Mouse (Mus musculus): Measurements from ENCODE around the gene AI837181.

The AI837181 gene

GRCm38 (mm10) chr19:5418750-5419466 is 6.0 kb upstream of the AI837181 start:
- DNase-seq: no peak

GRCm38 (mm10) chr19:5419630-5420029 is 5.3 kb upstream of the AI837181 start:
- DNase-seq: no peak

- DNase-seq: no peak
Observed at GRCm38 (mm10) chr19:5420579-5420978, 4.4 kb upstream of the AI837181 start.

GRCm38 (mm10) chr19:5421784-5422183 is 3.2 kb upstream of the AI837181 start:
- no peak for DNase-seq

GRCm38 (mm10) chr19:5422267-5422666 is 2.7 kb upstream of the AI837181 start:
- DNase-seq: no peak

GRCm38 (mm10) chr19:5422895-5423443 is 2.0 kb upstream of the AI837181 start:
- DNase-seq: no peak

- DNase-seq: no peak
Observed at GRCm38 (mm10) chr19:5423561-5423960, 1.4 kb upstream of the AI837181 start.

- DNase-seq: peak; percentile 77
Observed at GRCm38 (mm10) chr19:5424092-5424781, 707 bp upstream of the AI837181 start.

- no peak for DNase-seq
Observed at GRCm38 (mm10) chr19:5425906-5426565, 1.1 kb downstream of the AI837181 start.

GRCm38 (mm10) chr19:5426640-5427290 is 1.8 kb downstream of the AI837181 start:
- no peak for DNase-seq

GRCm38 (mm10) chr19:5428083-5428482 is 3.1 kb downstream of the AI837181 start:
- DNase-seq: no peak

- no peak for DNase-seq
Observed at GRCm38 (mm10) chr19:5429219-5429618, 4.3 kb downstream of the AI837181 start.

- no peak for DNase-seq
Observed at GRCm38 (mm10) chr19:5429806-5430205, 4.9 kb downstream of the AI837181 start.

GRCm38 (mm10) chr19:5430408-5430807 is 5.5 kb downstream of the AI837181 start:
- DNase-seq: no peak

- no peak for DNase-seq
Observed at GRCm38 (mm10) chr19:5431911-5432464, 7.0 kb downstream of the AI837181 start.

GRCm38 (mm10) chr19:5432992-5433852 is 8.3 kb downstream of the AI837181 start:
- DNase-seq: peak; percentile 64

GRCm38 (mm10) chr19:5433951-5434350 is 9.0 kb downstream of the AI837181 start:
- no peak for DNase-seq

GRCm38 (mm10) chr19:5444371-5444908 is 19.5 kb downstream of the AI837181 start:
- DNase-seq: no peak

GRCm38 (mm10) chr19:5444954-5445353 is 20.0 kb downstream of the AI837181 start:
- no peak for DNase-seq

- DNase-seq: no peak
Observed at GRCm38 (mm10) chr19:5445747-5446146, 20.8 kb downstream of the AI837181 start.
